Mouse (Mus musculus): ENCODE results near the gene Proser2. TPM values are rescaled to one million over a fixed set of nuclear protein-coding genes. Genes with fewer than 3 reads are reported as not detected.
A peak's percentile ranks its signal among the peaks of the same experiment; 100 is the strongest.

Gene Proser2
- total RNA-seq (2021), result 1 to 10 TPM; 3.1 to 4.5 TPM
- long read RNA-seq, experiment 1, full-length matches to known transcripts, result 5 of 7 reads
- long read RNA-seq, experiment 1, partial matches to known transcripts, result 0 of 7 reads
- long read RNA-seq, experiment 1, other reads (novel, unspliced or antisense), result 2 of 7 reads
- long read RNA-seq, experiment 2, full-length matches to known transcripts, result 9 of 11 reads
- long read RNA-seq, experiment 2, partial matches to known transcripts, result 1 of 11 reads
- long read RNA-seq, experiment 2, other reads (novel, unspliced or antisense), result 1 of 11 reads

- intact Hi-C loops (cut with DNase I), result no loop called here
- peak; percentile 26 to 56 for DNase-seq (ENCODE audit: low spot score in 2 of 2)
Measured at GRCm38 (mm10) chr2:6129555-6130355, at the start of gene Proser2. Gene Proser2 (minus strand): TSS chr2:6130211.

DNA sequence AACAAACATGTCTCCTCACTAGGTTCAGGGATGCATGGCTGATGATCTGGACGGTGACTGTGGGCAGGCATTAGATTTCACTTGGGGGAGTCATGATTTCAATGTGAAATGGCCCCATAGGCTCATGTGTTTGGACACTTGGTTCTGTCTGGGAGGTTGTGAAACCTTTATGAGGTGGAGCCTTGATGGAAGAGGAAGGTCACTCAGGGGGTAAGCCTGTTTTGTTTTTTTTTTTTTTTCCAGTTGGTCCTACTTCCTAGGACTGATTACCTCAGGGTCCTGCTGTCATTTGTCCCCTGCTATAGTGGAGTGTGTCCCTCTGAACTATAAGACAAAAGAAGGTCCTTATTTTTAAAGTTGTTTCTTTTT, 49.7 kb upstream of the Proser2 start:
- no peak for DNase-seq (ENCODE audit: low spot score in 2 of 2)
- intact Hi-C loops (cut with DNase I), result no loop called here

DNA sequence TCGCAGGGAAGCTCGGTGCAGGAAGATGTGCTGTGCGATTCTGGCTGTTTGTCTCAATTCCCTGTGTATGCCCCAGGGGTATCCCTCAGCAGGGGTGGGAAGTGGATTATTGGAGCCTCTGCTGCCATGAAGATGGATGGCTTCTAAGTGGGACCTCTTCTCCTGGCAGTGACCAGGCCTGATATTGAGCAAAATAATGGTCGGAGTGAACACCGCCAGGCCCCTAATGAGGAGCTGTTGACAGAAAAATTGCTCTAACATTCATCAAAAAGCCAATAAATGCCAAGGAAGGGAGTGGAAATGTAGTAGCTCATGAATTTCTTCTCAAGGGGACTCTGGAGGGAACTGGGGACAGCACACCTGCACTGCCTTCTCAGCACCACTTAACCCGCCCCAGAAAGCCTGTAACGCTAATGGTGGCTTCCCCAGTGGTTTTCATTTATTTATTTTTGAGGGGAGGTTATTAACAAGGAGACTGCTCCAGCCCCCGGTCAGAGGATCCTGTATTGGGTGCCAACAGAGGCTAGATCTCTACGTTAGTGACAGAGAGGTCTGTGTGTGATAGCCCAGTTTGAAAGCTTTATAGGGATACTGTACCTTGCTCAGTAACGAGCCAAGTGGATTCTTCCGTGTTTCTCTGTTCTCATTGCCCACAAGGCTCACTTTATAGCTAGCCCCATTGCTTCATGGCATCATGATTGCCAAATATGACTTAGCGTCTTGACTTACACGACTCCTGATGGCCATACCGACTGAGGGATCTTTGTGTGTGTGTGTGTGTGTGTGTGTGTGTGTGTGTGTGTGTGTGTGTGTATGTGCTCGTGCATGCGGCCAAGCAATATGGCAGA, 49.1 kb upstream of the Proser2 start:
- DNase-seq (ENCODE audit: low spot score in 2 of 2), result no peak
- intact Hi-C loops (cut with DNase I), result no loop called here

GRCm38 (mm10) chr2:6173013-6173412, 43.0 kb upstream of the Proser2 start:
- no peak for DNase-seq (ENCODE audit: low spot score in 2 of 2)
- intact Hi-C loops (cut with DNase I), result no loop called here

GRCm38 (mm10) chr2:6168560-6168959, 38.5 kb upstream of the Proser2 start:
- DNase-seq (ENCODE audit: low spot score in 2 of 2), result no peak
- intact Hi-C loops (cut with DNase I), result loop anchor here (5.0 kb wide), 2 partner anchors 171 to 1091 kb away; no protein-coding TSS in a partner anchor

GRCm38 (mm10) chr2:6167843-6168558, 38.0 kb upstream of the Proser2 start:
- intact Hi-C loops (cut with DNase I), result loop anchor here (5.0 kb wide), 2 partner anchors 171 to 1091 kb away; no protein-coding TSS in a partner anchor

GRCm38 (mm10) chr2:6165771-6166170, 35.8 kb upstream of the Proser2 start:
- DNase-seq (ENCODE audit: low spot score in 2 of 2), result no peak
- intact Hi-C loops (cut with DNase I), result loop anchor here (5.0 kb wide), 2 partner anchors 168 to 1088 kb away; no protein-coding TSS in a partner anchor

More at GRCm38 (mm10) chr2:6167843-6168558, 38.0 kb upstream of the Proser2 start:
- peak; percentile 78 to 90 for DNase-seq (ENCODE audit: low spot score in 2 of 2)

GRCm38 (mm10) chr2:6164606-6165290, 34.7 kb upstream of the Proser2 start:
- DNase-seq (ENCODE audit: low spot score in 2 of 2), result no peak
- intact Hi-C loops (cut with DNase I), result loop anchor here (5.0 kb wide), 2 partner anchors 167 to 1087 kb away; no protein-coding TSS in a partner anchor

- DNase-seq (ENCODE audit: low spot score in 2 of 2), result no peak
- intact Hi-C loops (cut with DNase I), result no loop called here
Measured at GRCm38 (mm10) chr2:6162366-6163040, 32.5 kb upstream of the Proser2 start.

DNA sequence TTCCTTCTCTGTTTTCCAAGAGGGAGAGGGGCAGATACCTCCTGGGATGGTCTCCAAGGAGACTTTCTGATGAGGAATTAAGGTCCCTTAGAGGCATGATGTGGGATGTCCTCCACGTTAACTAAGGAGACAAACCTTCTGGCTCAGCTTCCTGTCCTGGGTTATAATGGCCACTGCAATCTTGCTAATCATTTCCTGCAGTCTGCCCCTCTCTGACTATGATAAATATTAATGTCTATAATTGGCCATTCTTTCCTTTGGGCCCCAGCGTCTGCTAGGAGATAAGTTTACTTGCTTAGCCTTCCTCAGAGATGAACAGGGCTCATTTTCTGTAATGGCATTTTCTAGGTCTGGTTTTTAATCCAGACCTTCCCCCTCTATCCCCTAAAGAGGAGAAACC, 29.7 kb upstream of the Proser2 start:
- DNase-seq (ENCODE audit: low spot score in 2 of 2), result no peak
- intact Hi-C loops (cut with DNase I), result no loop called here

DNA sequence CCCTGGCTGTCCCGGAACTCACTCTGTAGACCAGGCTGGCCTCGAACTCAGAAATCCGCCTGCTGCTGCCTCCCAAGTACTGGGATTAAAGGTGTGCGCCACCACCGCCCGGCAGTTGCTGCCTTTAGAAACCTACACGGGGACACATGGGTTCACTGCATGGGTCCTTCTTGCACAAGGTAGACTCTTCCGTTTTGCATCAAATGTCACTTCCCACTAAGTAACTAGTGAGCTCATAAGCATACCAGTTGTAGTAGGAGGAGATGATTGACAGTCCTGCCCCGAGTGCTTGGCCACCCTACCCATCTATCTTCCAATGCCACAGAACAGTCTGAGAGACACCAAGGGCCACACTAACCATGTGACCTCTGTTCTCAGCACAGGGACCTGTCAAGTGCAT, 29.2 kb upstream of the Proser2 start:
- intact Hi-C loops (cut with DNase I), result no loop called here
- no peak for DNase-seq (ENCODE audit: low spot score in 2 of 2)

GRCm38 (mm10) chr2:6157635-6158034, 27.6 kb upstream of the Proser2 start:
- intact Hi-C loops (cut with DNase I), result no loop called here
- no peak for DNase-seq (ENCODE audit: low spot score in 2 of 2)

GRCm38 (mm10) chr2:6157208-6157607, 27.2 kb upstream of the Proser2 start:
- no peak for DNase-seq (ENCODE audit: low spot score in 2 of 2)

DNA sequence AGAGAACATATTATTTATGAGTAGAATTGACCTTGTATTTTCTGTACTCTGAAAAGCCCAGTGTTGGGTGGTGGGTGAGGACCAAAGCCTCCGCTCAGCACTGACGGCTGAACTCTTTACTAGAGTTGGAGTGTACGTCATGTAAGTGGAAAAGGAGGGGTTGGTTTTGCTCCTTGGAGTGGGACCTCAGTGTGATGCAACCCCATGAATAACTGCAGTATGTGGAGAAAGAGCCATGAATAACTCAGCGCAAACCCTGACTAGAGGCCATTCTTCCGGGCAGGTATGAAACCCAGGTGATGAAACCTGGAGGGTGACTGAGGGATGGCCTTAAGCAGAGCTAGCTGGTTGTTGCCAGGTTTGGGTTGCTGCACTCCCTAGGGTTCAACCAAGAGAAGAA, 19.8 kb upstream of the Proser2 start:
- intact Hi-C loops (cut with DNase I), result no loop called here
- DNase-seq (ENCODE audit: low spot score in 2 of 2), result no peak

More at GRCm38 (mm10) chr2:6157208-6157607, 27.2 kb upstream of the Proser2 start:
- intact Hi-C loops (cut with DNase I), result no loop called here

- intact Hi-C loops (cut with DNase I), result no loop called here
- no peak for DNase-seq (ENCODE audit: low spot score in 2 of 2)
Measured at GRCm38 (mm10) chr2:6146901-6147300, 16.9 kb upstream of the Proser2 start.

GRCm38 (mm10) chr2:6146257-6146656, 16.2 kb upstream of the Proser2 start:
- DNase-seq (ENCODE audit: low spot score in 2 of 2), result no peak
- intact Hi-C loops (cut with DNase I), result no loop called here

- intact Hi-C loops (cut with DNase I), result no loop called here
- DNase-seq (ENCODE audit: low spot score in 2 of 2), result no peak
Measured at GRCm38 (mm10) chr2:6145611-6146010, 15.6 kb upstream of the Proser2 start.

Data from left cerebral cortex, postnatal 14 days (tissue).